Mouse (Mus musculus): ENCODE results near the gene Jazf1. TPM values are rescaled to one million over a fixed set of nuclear protein-coding genes. Genes with fewer than 3 reads are reported as not detected.

Jazf1 gene
- total and polyA plus RNA-seq, 3 experiments: 0.42 to 1.7 (median 0.75) TPM

GRCm38 (mm10) chr6:52899574-52900245 is 168.7 kb downstream of the Jazf1 start:
- dilution Hi-C loops (cut with MboI; ENCODE audit: extremely low pct_ligation_motif_present, extremely low pct_unique_long_range_greater_than_20kb, low sequenced_read_pairs): no loop called here
- Histone ChIP-seq H3K36me3 (replicated peaks in 1 of 2; ENCODE audit: control insufficient read depth in 1 of 2, insufficient read depth in 1 of 2, low read length in 1 of 2) (no peaks in the 10 kb centered on the region), H3K79me2 (replicated peaks; ENCODE audit: control insufficient read depth, extremely low read depth, insufficient read depth, poor library complexity, severe bottlenecking) (no peaks in the 10 kb centered on the region), H3K9ac (ENCODE audit: insufficient read depth, low read depth) (no peak overlapping the region), H3K27me3 (replicated peaks) (no peaks in the 10 kb centered on the region), H3K27ac (ENCODE audit: insufficient read depth, low read depth) (no peak overlapping the region), H3K4me1 (ENCODE audit: control insufficient read depth in 1 of 2, insufficient read depth in 2 of 2) (peaks cover 0 to 4% of the 10 kb centered on the region in 2 experiments; a peak in 1 of 4 replicates), H3K4me3 (replicated peaks in 1 of 3; ENCODE audit: low read depth in 2 of 3, low read length in 2 of 3, poor library complexity in 1 of 3) (no peak overlapping the region), H3K4me2 (ENCODE audit: insufficient read depth, low read depth, poor library complexity, severe bottlenecking) (no peak overlapping the region), H3K9me3 (replicated peaks; ENCODE audit: low read length) (no peaks in the 10 kb centered on the region)
- in situ Hi-C loops (cut with MboI; ENCODE audit: low pct_ligation_motif_present, low pct_unique_long_range_greater_than_20kb, low sequenced_read_pairs): loop anchor here (25.0 kb wide), 1 partner anchor 637 kb away; the partner anchor contains the start of gene Hoxa13
- TF ChIP-seq TBP (conservative IDR thresholded peaks at IDR 0.05; ENCODE audit: low read depth, low read length) (no peak), MEF2A (IDR thresholded peaks at IDR 0.05; ENCODE audit: borderline replicate concordance, low read depth, low read length) (no peak), JUND (conservative IDR thresholded peaks at IDR 0.05; ENCODE audit: low read depth, low read length) (no peak), ZMIZ1 (IDR thresholded peaks at IDR 0.05; ENCODE audit: low read depth, low read length) (no peak), USF1 (IDR thresholded peaks at IDR 0.05; ENCODE audit: low read depth, low read length) (no peak), HCFC1 (IDR thresholded peaks at IDR 0.05; ENCODE audit: low read depth, low read length) (no peak), MAX (IDR thresholded peaks at IDR 0.05; ENCODE audit: low read length) (no peak), MAFK (IDR thresholded peaks at IDR 0.05; ENCODE audit: insufficient replicate concordance, low read length) (no peak), POLR2AphosphoS2 (IDR thresholded peaks at IDR 0.05; ENCODE audit: low read depth, low read length) (no peak), ELF1 (IDR thresholded peaks at IDR 0.05; ENCODE audit: low read depth, low read length) (no peak), KAT2A (IDR thresholded peaks at IDR 0.05; ENCODE audit: insufficient replicate concordance, low read length) (no peak), UBTF (IDR thresholded peaks at IDR 0.05; ENCODE audit: low read depth, low read length) (no peak), BHLHE40 (IDR thresholded peaks at IDR 0.05; ENCODE audit: low read depth, low read length) (no peak), MXI1 (IDR thresholded peaks at IDR 0.05; ENCODE audit: low read depth, low read length) (no peak), ZC3H11A (IDR thresholded peaks at IDR 0.05; ENCODE audit: low read depth, low read length) (no peak), EP300 (IDR thresholded peaks at IDR 0.05; ENCODE audit: low read length) (no peak), USF2 (conservative IDR thresholded peaks at IDR 0.05; ENCODE audit: low read depth, low read length) (no peak), JUN (IDR thresholded peaks at IDR 0.05; ENCODE audit: insufficient read depth, low read depth, low read length) (no peak)
- DNase-seq (ENCODE audit: extremely low read depth): no peak

GRCm38 (mm10) chr6:52895075-52895474 is 173.4 kb downstream of the Jazf1 start:
- no peaks in the 10 kb centered on the region for H3K79me2 ChIP-seq (replicated peaks; ENCODE audit: control insufficient read depth, extremely low read depth, insufficient read depth, poor library complexity, severe bottlenecking)
- no peaks in the 10 kb centered on the region for H3K36me3 ChIP-seq (replicated peaks in 1 of 2; ENCODE audit: control insufficient read depth in 1 of 2, insufficient read depth in 1 of 2, low read length in 1 of 2)
- no peaks in the 10 kb centered on the region for H3K27me3 ChIP-seq (replicated peaks)
- H3K4me2 ChIP-seq (ENCODE audit: insufficient read depth, low read depth, poor library complexity, severe bottlenecking): no peak overlapping the region
- no peak for DNase-seq (ENCODE audit: extremely low read depth)
- H3K27ac ChIP-seq (ENCODE audit: insufficient read depth, low read depth): no peak overlapping the region
- in situ Hi-C loops (cut with MboI; ENCODE audit: low pct_ligation_motif_present, low pct_unique_long_range_greater_than_20kb, low sequenced_read_pairs) (no loop called here), dilution Hi-C loops (cut with MboI; ENCODE audit: extremely low pct_ligation_motif_present, extremely low pct_unique_long_range_greater_than_20kb, low sequenced_read_pairs) (no loop called here)
- no peak overlapping the region for H3K9ac ChIP-seq (ENCODE audit: insufficient read depth, low read depth)
- H3K9me3 ChIP-seq (replicated peaks; ENCODE audit: low read length): no peaks in the 10 kb centered on the region
- TF ChIP-seq JUND (conservative IDR thresholded peaks at IDR 0.05; ENCODE audit: low read depth, low read length) (no peak), CHD1 (IDR thresholded peaks at IDR 0.05; ENCODE audit: low read depth, low read length) (no peak), ZNF384 (IDR thresholded peaks at IDR 0.05; ENCODE audit: low read depth, low read length) (no peak), POLR2AphosphoS2 (IDR thresholded peaks at IDR 0.05; ENCODE audit: low read depth, low read length) (no peak), EP300 (IDR thresholded peaks at IDR 0.05; ENCODE audit: low read length) (no peak), MAX (IDR thresholded peaks at IDR 0.05; ENCODE audit: low read length) (no peak), MEF2A (IDR thresholded peaks at IDR 0.05; ENCODE audit: borderline replicate concordance, low read depth, low read length) (no peak), MAFK (IDR thresholded peaks at IDR 0.05; ENCODE audit: insufficient replicate concordance, low read length) (no peak), JUN (IDR thresholded peaks at IDR 0.05; ENCODE audit: insufficient read depth, low read depth, low read length) (no peak), ZC3H11A (IDR thresholded peaks at IDR 0.05; ENCODE audit: low read depth, low read length) (no peak), KAT2A (IDR thresholded peaks at IDR 0.05; ENCODE audit: insufficient replicate concordance, low read length) (no peak), ETS1 (conservative IDR thresholded peaks at IDR 0.05; ENCODE audit: low read depth, low read length) (no peak), NRF1 (IDR thresholded peaks at IDR 0.05; ENCODE audit: low read depth, low read length) (no peak), ZMIZ1 (IDR thresholded peaks at IDR 0.05; ENCODE audit: low read depth, low read length) (no peak), PAX5 (IDR thresholded peaks at IDR 0.05; ENCODE audit: low read length) (no peak), NELFE (IDR thresholded peaks at IDR 0.05; ENCODE audit: low read depth, low read length) (no peak), USF1 (IDR thresholded peaks at IDR 0.05; ENCODE audit: low read depth, low read length) (no peak), TCF12 (IDR thresholded peaks at IDR 0.05; ENCODE audit: low read depth, low read length) (no peak)
- H3K4me3 ChIP-seq (replicated peaks in 1 of 3; ENCODE audit: low read depth in 2 of 3, low read length in 2 of 3, poor library complexity in 1 of 3): no peak overlapping the region
- no peaks in the 10 kb centered on the region for H3K4me1 ChIP-seq (ENCODE audit: control insufficient read depth in 1 of 2, insufficient read depth in 2 of 2)
